Mouse (Mus musculus) MEL (cell line): Measurements from ENCODE around the gene Ube2q2. TPM values are rescaled to one million over a fixed set of nuclear protein-coding genes. Genes with fewer than 3 reads are reported as not detected.

Source experiments
- DNase-seq: peaks from one replicate; pipeline ENCODE4 v3.0.0; 2011; ENCODE audit warnings: low read depth, low spot score
- H3K27ac ChIP-seq: 2 replicates; pipeline ENCODE4 v1.5.1; 2012; ENCODE audit warnings: low read depth, mild to moderate bottlenecking, control low read depth, low read length, moderate library complexity; ENCODE audit not compliant: control insufficient read depth
- H3K27me3 ChIP-seq, 2 experiments: fragments of 150-350 bp in 1 of 2; sonication (generic) in 1 of 2; 2 replicates each; pipeline ENCODE4 v1.6.1; 2012; ENCODE audit warnings: low read length in 2 of 2, mild to moderate bottlenecking in 2 of 2, improper control_type of control experiment in 1 of 2, moderate library complexity in 1 of 2; ENCODE audit not compliant: insufficient read depth in 2 of 2, control insufficient read depth in 1 of 2
- H3K36me3 ChIP-seq, 2 experiments: 2 replicates each; pipeline ENCODE4 v1.6.1; 2012 to 2014; ENCODE audit warnings: low read length in 2 of 2, improper control_type of control experiment in 1 of 2, inconsistent platforms in 1 of 2, mild to moderate bottlenecking in 1 of 2; ENCODE audit not compliant: insufficient read depth in 2 of 2, control insufficient read depth in 1 of 2
- H3K4me1 ChIP-seq, 2 experiments: fragments of 150-350 bp in 1 of 2; sonication (generic) in 1 of 2; 2 replicates each; pipeline ENCODE4 v1.6.1; 2012; ENCODE audit warnings: low read length in 2 of 2, improper control_type of control experiment in 1 of 2, mild to moderate bottlenecking in 1 of 2; ENCODE audit not compliant: insufficient read depth in 2 of 2, control insufficient read depth in 1 of 2
- H3K4me3 ChIP-seq, 2 experiments: fragments of 150-350 bp in 1 of 2; sonication (generic) in 1 of 2; 2 replicates each; pipeline ENCODE4 v1.5.1; 2012; ENCODE audit warnings: low read depth in 2 of 2, low read length in 2 of 2, mild to moderate bottlenecking in 2 of 2, moderate library complexity in 2 of 2, control low read depth in 1 of 2, improper control_type of control experiment in 1 of 2; ENCODE audit not compliant: control insufficient read depth in 1 of 2, insufficient read depth in 1 of 2
- H3K79me2 ChIP-seq: 2 replicates; pipeline ENCODE4 v1.6.1; 2012; ENCODE audit warnings: mild to moderate bottlenecking, low read length, moderate library complexity; ENCODE audit not compliant: control insufficient read depth, poor library complexity, insufficient read depth
- H3K9ac ChIP-seq: 2 replicates; pipeline ENCODE4 v1.6.1; 2012; ENCODE audit warnings: low read depth, mild to moderate bottlenecking, control low read depth, low read length, moderate library complexity; ENCODE audit not compliant: control insufficient read depth, poor library complexity, severe bottlenecking
- H3K9me3 ChIP-seq: fragments of 150-350 bp; sonication (generic); replicated peaks from 2 replicates; pipeline ENCODE4 v1.6.1; 2012; ENCODE audit warnings: mild to moderate bottlenecking, low read length, improper control_type of control experiment, moderate library complexity; ENCODE audit not compliant: insufficient read depth
- CHD1 ChIP-seq: IDR thresholded peaks from 2 replicates; pipeline ENCODE4 v1.6.1; 2012; ENCODE audit warnings: low read depth, mild to moderate bottlenecking, inconsistent platforms, low read length, improper control_type of control experiment
- E2F4 ChIP-seq: IDR thresholded peaks from 2 replicates; pipeline ENCODE4 v1.6.1; 2011; ENCODE audit warnings: low read depth, low read length, improper control_type of control experiment, borderline replicate concordance
- GABPA ChIP-seq: IDR thresholded peaks from 2 replicates; pipeline ENCODE4 v1.6.1; 2012; ENCODE audit warnings: low read depth, mild to moderate bottlenecking, inconsistent platforms, low read length, improper control_type of control experiment, moderate library complexity
- GATA1 ChIP-seq: IDR thresholded peaks from 2 replicates; pipeline ENCODE4 v1.6.1; 2011; ENCODE audit warnings: low read depth, low read length, improper control_type of control experiment
- HCFC1 ChIP-seq: IDR thresholded peaks from 2 replicates; pipeline ENCODE4 v1.6.1; 2012; ENCODE audit warnings: low read depth, mild to moderate bottlenecking, inconsistent platforms, low read length, improper control_type of control experiment, moderate library complexity
- KAT2A ChIP-seq: conservative IDR thresholded peaks from 2 replicates; pipeline ENCODE4 v1.6.1; 2012; ENCODE audit warnings: low read depth, low read length, improper control_type of control experiment, inconsistent platforms
- MAFK ChIP-seq: IDR thresholded peaks from 2 replicates; pipeline ENCODE4 v1.6.1; 2011; ENCODE audit warnings: low read depth, mild to moderate bottlenecking, low read length, improper control_type of control experiment, borderline replicate concordance
- MEF2A ChIP-seq: IDR thresholded peaks from 2 replicates; pipeline ENCODE4 v1.6.1; 2014; ENCODE audit warnings: low read depth, mild to moderate bottlenecking, inconsistent platforms, low read length, improper control_type of control experiment; ENCODE audit not compliant: poor library complexity, insufficient replicate concordance, severe bottlenecking; ENCODE audit errors: extremely low read depth
- MYC ChIP-seq: IDR thresholded peaks from 2 replicates; pipeline ENCODE4 v1.6.1; 2011; ENCODE audit warnings: low read depth, mild to moderate bottlenecking, low read length, improper control_type of control experiment, moderate library complexity
- NELFE ChIP-seq: IDR thresholded peaks from 2 replicates; pipeline ENCODE4 v1.6.1; 2011; ENCODE audit warnings: low read depth, low read length, improper control_type of control experiment
- POLR2AphosphoS2 ChIP-seq: IDR thresholded peaks from 2 replicates; pipeline ENCODE4 v1.6.1; 2011; ENCODE audit warnings: low read length, improper control_type of control experiment
- TCF12 ChIP-seq: IDR thresholded peaks from 2 replicates; pipeline ENCODE4 v1.6.1; 2014; ENCODE audit warnings: low read depth, mild to moderate bottlenecking, inconsistent platforms, low read length, improper control_type of control experiment, moderate library complexity
- ZKSCAN1 ChIP-seq: IDR thresholded peaks from 2 replicates; pipeline ENCODE4 v1.6.1; 2012; ENCODE audit warnings: low read depth, mild to moderate bottlenecking, inconsistent platforms, low read length, improper control_type of control experiment, moderate library complexity
- ZMIZ1 ChIP-seq: IDR thresholded peaks from 2 replicates; pipeline ENCODE4 v1.6.1; 2012; ENCODE audit warnings: low read depth, mild to moderate bottlenecking, inconsistent platforms, low read length, improper control_type of control experiment, moderate library complexity
- ZNF384 ChIP-seq: IDR thresholded peaks from 2 replicates; pipeline ENCODE4 v1.6.1; 2012; ENCODE audit warnings: low read depth, mild to moderate bottlenecking, inconsistent platforms, low read length, improper control_type of control experiment
- polyA plus RNA-seq, 2 experiments: library from polyadenylated mRNA; stranded (reverse) in 1 of 2; unstranded in 1 of 2; fragments of >175 nt in 1 of 2; fragments of >200 nt in 1 of 2; gene quantifications; 2 replicates each; pipeline versions ENCODE4 v1.2.1 to v1.2.4; 2012; ENCODE audit warnings: low replicate concordance in 2 of 2, low read depth in 1 of 2; ENCODE audit not compliant: insufficient read length in 2 of 2, insufficient read depth in 1 of 2, missing spikeins in 1 of 2
- total RNA-seq: library from RNA; depleted of rRNA; stranded (reverse); fragments of 300-350 nt; gene quantifications from 2 replicates; pipeline ENCODE4 v1.2.3, GENCODE M21; 2012

Ube2q2 gene
- total and polyA plus RNA-seq, 3 experiments: 21.7 to 23.6 TPM; not detected in 1

DNA sequence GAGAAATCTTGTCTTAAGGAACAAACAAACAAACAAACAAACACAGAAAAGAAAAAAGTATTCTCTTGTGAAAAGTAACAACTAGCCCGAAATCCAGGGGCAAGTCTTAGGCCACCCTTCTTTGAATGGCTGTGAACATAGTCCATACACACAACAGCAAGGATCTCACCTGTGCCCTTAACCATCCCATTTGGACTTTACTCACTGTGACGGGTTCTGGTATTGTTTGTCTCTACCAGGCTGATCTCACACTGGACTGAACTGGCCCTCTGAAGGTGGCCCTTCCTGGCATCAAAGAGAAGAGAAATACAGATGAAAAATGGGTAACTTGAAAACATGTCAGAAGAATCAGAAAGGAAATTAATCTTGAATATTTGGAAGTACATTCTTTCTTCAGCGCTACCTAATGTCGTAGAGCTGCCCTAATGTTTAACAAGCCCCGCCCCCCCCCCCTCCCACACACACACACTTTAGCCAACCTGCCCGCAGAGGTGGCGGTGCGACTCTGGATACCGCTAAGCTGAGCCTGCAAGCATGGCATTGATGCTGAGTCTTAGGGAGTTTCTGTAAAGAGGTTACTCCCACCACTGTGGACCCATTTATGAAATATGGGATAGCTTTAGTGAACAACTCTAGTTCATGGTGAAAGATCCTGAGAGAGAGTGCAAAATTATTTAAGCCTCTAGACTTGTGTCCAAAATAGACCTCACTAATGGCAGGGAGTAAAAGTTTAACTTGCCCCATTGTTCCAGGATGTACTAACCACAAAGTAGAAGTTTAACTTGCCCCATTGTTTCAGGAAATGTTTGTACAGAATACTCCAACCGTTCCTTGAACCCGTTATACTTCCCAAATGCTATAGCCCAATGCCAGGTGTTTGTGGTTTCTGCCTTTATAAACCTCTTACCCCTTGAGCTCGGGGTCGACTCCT, 87.8 kb downstream of the Ube2q2 start:
- TF ChIP-seq MAFK (no peak), MYC (no peak)
- Histone ChIP-seq H3K9ac (no peak overlapping the region), H3K4me3 (no peak overlapping the region), H3K27ac (no peak overlapping the region), H3K36me3 (peaks cover 0 to 2% of the 10 kb centered on the region in 2 experiments; a peak in 1 of 4 replicates), H3K27me3 (peaks cover 0 to 2% of the 10 kb centered on the region in 2 experiments; a peak in 1 of 4 replicates), H3K4me1 (peaks cover 2 to 3% of the 10 kb centered on the region in 2 experiments; a peak in 2 of 4 replicates), H3K9me3 (no peaks in the 10 kb centered on the region), H3K79me2 (no peaks in the 10 kb centered on the region)
- no peak for DNase-seq

DNA sequence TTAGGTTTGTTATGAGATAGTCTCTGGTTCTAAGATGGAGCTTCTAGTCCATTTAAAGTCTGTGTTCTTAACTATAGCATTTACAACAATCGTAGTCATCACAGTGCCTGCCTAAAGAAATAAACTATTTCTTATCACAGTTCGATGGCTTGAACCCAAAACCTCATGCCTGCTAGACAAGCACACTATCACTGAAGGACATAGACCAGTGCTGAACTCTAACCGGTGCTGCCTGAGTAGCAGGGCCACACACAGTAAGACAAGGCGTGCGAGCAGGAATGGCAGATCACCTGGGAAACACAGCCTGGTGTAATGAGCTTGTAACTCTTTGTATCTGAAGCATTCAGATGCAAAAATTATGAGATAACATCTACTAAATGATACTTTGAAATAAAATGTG, 92.2 kb downstream of the Ube2q2 start:
- TF ChIP-seq GATA1 (peak; percentile 31; the same call in 1 of the 2 replicates), ZMIZ1 (no peak)
- Histone ChIP-seq H3K79me2 (no peaks in the 10 kb centered on the region), H3K27me3 (no peaks in the 10 kb centered on the region), H3K9ac (no peak overlapping the region), H3K4me3 (no peak overlapping the region), H3K36me3 (peaks cover 0 to 2% of the 10 kb centered on the region in 2 experiments; a peak in 2 of 4 replicates), H3K27ac (no peak overlapping the region), H3K9me3 (no peaks in the 10 kb centered on the region), H3K4me1 (peaks cover 2 to 6% of the 10 kb centered on the region in 2 experiments; a peak in 2 of 4 replicates)
- DNase-seq: peak; percentile 34

DNA sequence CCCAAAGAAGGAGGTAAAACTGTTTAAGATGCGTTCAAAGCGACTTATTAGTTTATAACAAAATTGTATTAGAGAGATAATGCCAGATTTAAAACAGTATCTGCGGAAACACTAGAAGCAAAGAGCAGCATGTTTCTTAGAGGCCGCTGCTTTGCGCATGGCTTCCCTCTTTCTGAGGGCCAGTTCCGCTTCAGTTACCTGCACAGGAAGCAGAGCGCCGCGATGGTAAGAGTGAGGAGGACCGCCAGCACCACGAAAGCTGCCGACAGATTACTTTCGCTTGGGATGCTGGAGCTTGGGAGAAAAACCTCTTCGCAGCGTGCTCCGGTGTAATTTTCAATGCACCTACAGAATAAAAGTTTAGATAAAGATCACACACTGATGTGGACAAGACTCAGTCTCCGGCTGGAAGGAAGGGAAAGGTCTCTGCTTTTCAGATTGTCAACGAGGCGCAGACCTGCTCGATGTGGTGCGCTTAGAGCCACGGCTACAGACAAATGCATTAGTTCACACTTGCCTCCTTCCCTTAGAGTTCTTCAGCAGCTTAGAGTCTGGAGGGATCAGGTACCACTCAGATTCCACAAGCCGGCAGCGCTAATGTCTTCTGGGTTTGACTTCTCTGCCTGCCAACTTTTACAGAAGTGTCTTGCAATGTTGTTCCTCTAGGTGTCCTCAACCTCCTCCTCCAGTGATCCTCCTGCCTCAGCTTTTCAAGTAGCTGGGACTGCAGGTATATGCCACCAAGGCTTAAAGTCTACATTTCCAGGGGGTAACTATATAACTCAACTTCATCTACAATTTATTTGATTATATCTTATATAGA, 93.4 kb downstream of the Ube2q2 start:
- H3K27ac ChIP-seq: no peak overlapping the region

More for the DNA sequence above, 93.4 kb downstream of the Ube2q2 start:
- peaks cover 2 to 6% of the 10 kb centered on the region in 2 experiments; a peak in 2 of 4 replicates for H3K4me1 ChIP-seq
- H3K9me3 ChIP-seq: no peaks in the 10 kb centered on the region
- no peak for TF ChIP-seq E2F4
- no peak for TF ChIP-seq NELFE
- no peak for TF ChIP-seq POLR2AphosphoS2
- no peak for TF ChIP-seq ZKSCAN1
- TF ChIP-seq GATA1: no peak
- no peak for TF ChIP-seq HCFC1
- no peak for TF ChIP-seq CHD1
- no peak for TF ChIP-seq GABPA
- TF ChIP-seq ZNF384: no peak
- TF ChIP-seq KAT2A: no peak
- no peak for TF ChIP-seq MEF2A
- no peak for TF ChIP-seq TCF12
- DNase-seq: no peak
- no peaks in the 10 kb centered on the region for H3K27me3 ChIP-seq
- peaks cover 0 to 2% of the 10 kb centered on the region in 2 experiments; a peak in 2 of 4 replicates for H3K36me3 ChIP-seq
- no peaks in the 10 kb centered on the region for H3K79me2 ChIP-seq
- H3K4me3 ChIP-seq: no peak overlapping the region
- no peak overlapping the region for H3K9ac ChIP-seq
